Mouse (Mus musculus): Measurements from ENCODE around the gene Pik3ap1. TPM values are rescaled to one million over a fixed set of nuclear protein-coding genes. Genes with fewer than 3 reads are reported as not detected.
A peak's percentile ranks its signal among the peaks of the same experiment; 100 is the strongest.

Gene Pik3ap1
- polyA plus RNA-seq, 1 experiment from 2014 or later = 3.3 TPM

GRCm38 (mm10) chr19:41365570-41365969, 19.3 kb downstream of the Pik3ap1 start:
- H3K9me3 ChIP-seq = no peaks in the 10 kb centered on the region
- 90% methylated on average over 5 of the region's 5 CpGs for WGBS
- H3K36me3 ChIP-seq = no peaks in the 10 kb centered on the region
- 0 out of 2 replicates have a peak, but pooled peaks cover 3% of the 10 kb centered on the region for H3K4me1 ChIP-seq (replicated peaks)
- no peak for DNase-seq (ENCODE audit: low spot score)
- H3K27ac ChIP-seq = no peak overlapping the region
- no peak overlapping the region for H3K4me3 ChIP-seq
- no peaks in the 10 kb centered on the region for H3K27me3 ChIP-seq (ENCODE audit: insufficient read depth, poor library complexity, severe bottlenecking)

- H3K4me3 ChIP-seq = no peak overlapping the region
- H3K9me3 ChIP-seq = no peaks in the 10 kb centered on the region
- no peaks in the 10 kb centered on the region for H3K36me3 ChIP-seq
- 89% methylated on average over 3 of the region's 3 CpGs for WGBS
- DNase-seq (ENCODE audit: low spot score) = no peak
- no peaks in the 10 kb centered on the region for H3K4me1 ChIP-seq (replicated peaks)
- no peak overlapping the region for H3K27ac ChIP-seq
- H3K27me3 ChIP-seq (ENCODE audit: insufficient read depth, poor library complexity, severe bottlenecking) = no peaks in the 10 kb centered on the region
Observed at GRCm38 (mm10) chr19:41364509-41364908, 20.4 kb downstream of the Pik3ap1 start.

GRCm38 (mm10) chr19:41362963-41363362, 21.9 kb downstream of the Pik3ap1 start:
- 91% methylated on average over 2 of the region's 2 CpGs for WGBS
- Histone ChIP-seq H3K27me3 (ENCODE audit: insufficient read depth, poor library complexity, severe bottlenecking) (no peaks in the 10 kb centered on the region), H3K4me3 (no peak overlapping the region), H3K27ac (no peak overlapping the region), H3K36me3 (no peaks in the 10 kb centered on the region), H3K9me3 (no peaks in the 10 kb centered on the region), H3K4me1 (replicated peaks) (no peaks in the 10 kb centered on the region)
- DNase-seq (ENCODE audit: low spot score) = no peak

- Histone ChIP-seq H3K27ac (no peak overlapping the region), H3K4me1 (replicated peaks) (no peaks in the 10 kb centered on the region), H3K9me3 (no peaks in the 10 kb centered on the region), H3K4me3 (no peak overlapping the region), H3K36me3 (no peaks in the 10 kb centered on the region), H3K27me3 (ENCODE audit: insufficient read depth, poor library complexity, severe bottlenecking) (no peaks in the 10 kb centered on the region)
- DNase-seq (ENCODE audit: low spot score) = no peak
- 8% methylated on average over 2 of the region's 2 CpGs for WGBS
Observed at GRCm38 (mm10) chr19:41360459-41360858, 24.4 kb downstream of the Pik3ap1 start.

- DNase-seq (ENCODE audit: low spot score) = no peak
- Histone ChIP-seq H3K9me3 (no peaks in the 10 kb centered on the region), H3K27me3 (ENCODE audit: insufficient read depth, poor library complexity, severe bottlenecking) (no peaks in the 10 kb centered on the region), H3K36me3 (no peaks in the 10 kb centered on the region), H3K4me3 (no peak overlapping the region), H3K4me1 (replicated peaks) (no peaks in the 10 kb centered on the region), H3K27ac (no peak overlapping the region)
- 82% methylated on average over 17 of the region's 17 CpGs for WGBS
Observed at GRCm38 (mm10) chr19:41354287-41354951, 30.5 kb downstream of the Pik3ap1 start.

- no peaks in the 10 kb centered on the region for H3K9me3 ChIP-seq
- H3K27me3 ChIP-seq (ENCODE audit: insufficient read depth, poor library complexity, severe bottlenecking) = no peaks in the 10 kb centered on the region
- peaks cover 24% of the 10 kb centered on the region for H3K4me1 ChIP-seq (replicated peaks)
- no peaks in the 10 kb centered on the region for H3K36me3 ChIP-seq
- H3K4me3 ChIP-seq = no peak overlapping the region
- no peak overlapping the region for H3K27ac ChIP-seq
- WGBS = 93% methylated on average over 3 of the region's 3 CpGs
- no peak for DNase-seq (ENCODE audit: low spot score)
Observed at GRCm38 (mm10) chr19:41349624-41350023, 35.3 kb downstream of the Pik3ap1 start.

GRCm38 (mm10) chr19:41348161-41348560, 36.7 kb downstream of the Pik3ap1 start:
- H3K27ac ChIP-seq = no peak overlapping the region
- 92% methylated on average over 3 of the region's 3 CpGs for WGBS

GRCm38 (mm10) chr19:41347326-41347725, 37.6 kb downstream of the Pik3ap1 start:
- H3K27me3 ChIP-seq (ENCODE audit: insufficient read depth, poor library complexity, severe bottlenecking) = no peaks in the 10 kb centered on the region
- peaks cover 25% of the 10 kb centered on the region for H3K4me1 ChIP-seq (replicated peaks)
- no peaks in the 10 kb centered on the region for H3K9me3 ChIP-seq
- H3K36me3 ChIP-seq = no peaks in the 10 kb centered on the region
- no peak overlapping the region for H3K4me3 ChIP-seq
- WGBS = 88% methylated on average over 4 of the region's 4 CpGs
- no peak for DNase-seq (ENCODE audit: low spot score)
- H3K27ac ChIP-seq = no peak overlapping the region

More at GRCm38 (mm10) chr19:41348161-41348560, 36.7 kb downstream of the Pik3ap1 start:
- Histone ChIP-seq H3K4me1 (replicated peaks) (peaks cover 25% of the 10 kb centered on the region), H3K9me3 (no peaks in the 10 kb centered on the region), H3K4me3 (no peak overlapping the region), H3K36me3 (no peaks in the 10 kb centered on the region), H3K27me3 (ENCODE audit: insufficient read depth, poor library complexity, severe bottlenecking) (no peaks in the 10 kb centered on the region)
- DNase-seq (ENCODE audit: low spot score) = no peak

GRCm38 (mm10) chr19:41346099-41346850, 38.6 kb downstream of the Pik3ap1 start:
- Histone ChIP-seq H3K36me3 (no peaks in the 10 kb centered on the region), H3K9me3 (no peaks in the 10 kb centered on the region), H3K27ac (0 out of 2 replicates have a peak overlapping the region, but pooled peaks have one; percentile 5), H3K27me3 (ENCODE audit: insufficient read depth, poor library complexity, severe bottlenecking) (no peaks in the 10 kb centered on the region), H3K4me3 (no peak overlapping the region), H3K4me1 (replicated peaks) (peaks cover 25% of the 10 kb centered on the region)
- WGBS = 64% methylated on average over 11 of the region's 11 CpGs
- no peak for DNase-seq (ENCODE audit: low spot score)

GRCm38 (mm10) chr19:41345028-41345741, 39.7 kb downstream of the Pik3ap1 start:
- H3K4me3 ChIP-seq = no peak overlapping the region
- peak overlapping the region; percentile 2; the same call in 1 of the 2 replicates for H3K27ac ChIP-seq
- H3K4me1 ChIP-seq (replicated peaks) = peaks cover 25% of the 10 kb centered on the region
- WGBS = 71% methylated on average over 11 of the region's 11 CpGs
- H3K9me3 ChIP-seq = no peaks in the 10 kb centered on the region
- DNase-seq (ENCODE audit: low spot score) = no peak
- H3K36me3 ChIP-seq = no peaks in the 10 kb centered on the region
- no peaks in the 10 kb centered on the region for H3K27me3 ChIP-seq (ENCODE audit: insufficient read depth, poor library complexity, severe bottlenecking)

GRCm38 (mm10) chr19:41344666-41345027, 40.3 kb downstream of the Pik3ap1 start:
- Histone ChIP-seq H3K9me3 (no peaks in the 10 kb centered on the region), H3K27me3 (ENCODE audit: insufficient read depth, poor library complexity, severe bottlenecking) (no peaks in the 10 kb centered on the region), H3K36me3 (no peaks in the 10 kb centered on the region), H3K27ac (peak overlapping the region; percentile 2; the same call in 1 of the 2 replicates), H3K4me3 (no peak overlapping the region), H3K4me1 (replicated peaks) (peaks cover 25% of the 10 kb centered on the region)
- WGBS = 87% methylated on average over 8 of the region's 8 CpGs
- DNase-seq (ENCODE audit: low spot score) = no peak

GRCm38 (mm10) chr19:41342592-41343090, 42.3 kb downstream of the Pik3ap1 start:
- H3K36me3 ChIP-seq = no peaks in the 10 kb centered on the region
- 84% methylated on average over 6 of the region's 6 CpGs for WGBS
- H3K4me1 ChIP-seq (replicated peaks) = peaks cover 31% of the 10 kb centered on the region
- no peaks in the 10 kb centered on the region for H3K27me3 ChIP-seq (ENCODE audit: insufficient read depth, poor library complexity, severe bottlenecking)
- no peak for DNase-seq (ENCODE audit: low spot score)
- H3K9me3 ChIP-seq = no peaks in the 10 kb centered on the region
- H3K4me3 ChIP-seq = no peak overlapping the region
- H3K27ac ChIP-seq = no peak overlapping the region

- 84% methylated on average over 5 of the region's 5 CpGs for WGBS
- no peaks in the 10 kb centered on the region for H3K9me3 ChIP-seq
- H3K4me1 ChIP-seq (replicated peaks) = peaks cover 28% of the 10 kb centered on the region
- H3K27me3 ChIP-seq (ENCODE audit: insufficient read depth, poor library complexity, severe bottlenecking) = no peaks in the 10 kb centered on the region
- no peak for DNase-seq (ENCODE audit: low spot score)
- no peaks in the 10 kb centered on the region for H3K36me3 ChIP-seq
- H3K4me3 ChIP-seq = no peak overlapping the region
- no peak overlapping the region for H3K27ac ChIP-seq
Observed at GRCm38 (mm10) chr19:41341677-41342076, 43.2 kb downstream of the Pik3ap1 start.

All from hindbrain, embryonic 10.5 days (tissue).